Mouse (Mus musculus) heart, postnatal 14 days (tissue): ENCODE measurements around the gene Tas2r106. TPM values are rescaled to one million over a fixed set of nuclear protein-coding genes. Genes with fewer than 3 reads are reported as not detected.

Experiments used
- DNase-seq, 2 experiments: peaks; one replicate each; pipeline ENCODE4 v3.0.0; 2021 to 2022
- intact Hi-C: fragments of 180-260 bp; cut with DNase I; formaldehyde crosslinking; loops from one replicate; pipeline ENCODE4 v1.15.1; 2025
- long read RNA-seq, 2 experiments: library from polyadenylated mRNA; stranded (forward); transcript quantifications; one replicate each; pipeline ENCODE4 v2.0.0; 2021
- total RNA-seq, 2 experiments: library from RNA; stranded (reverse); gene quantifications; 2 replicates each; pipeline ENCODE4 v1.2.3; 2021

Tas2r106 gene
- not detected for total RNA-seq
- long read RNA-seq, experiment 1: 0 reads
- long read RNA-seq, experiment 2: 0 reads

DNA sequence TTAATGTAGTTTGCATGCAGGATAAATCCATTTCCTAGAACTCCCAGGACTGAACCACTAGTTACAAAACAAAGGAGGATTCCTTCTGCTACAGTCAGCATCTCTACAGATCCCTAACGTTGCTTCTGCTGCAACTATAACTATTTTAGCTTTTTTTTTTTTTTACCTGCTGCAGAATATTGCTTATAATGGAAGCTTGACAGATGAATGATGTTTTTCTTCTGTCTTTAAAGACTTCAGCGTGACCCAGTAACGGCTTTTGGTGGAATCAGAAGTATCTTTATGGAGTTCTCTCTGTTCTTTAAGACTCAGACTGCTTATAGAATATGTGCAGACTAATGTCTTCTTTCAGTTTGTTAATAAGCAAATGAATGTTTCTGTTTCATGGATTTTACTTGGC is at the start of gene Tas2r106:
TSS of gene Tas2r106 (minus strand) at position 101 of the 400 bp plus-strand sequence.
- intact Hi-C loops: no loop called here
- DNase-seq: no peak

DNA sequence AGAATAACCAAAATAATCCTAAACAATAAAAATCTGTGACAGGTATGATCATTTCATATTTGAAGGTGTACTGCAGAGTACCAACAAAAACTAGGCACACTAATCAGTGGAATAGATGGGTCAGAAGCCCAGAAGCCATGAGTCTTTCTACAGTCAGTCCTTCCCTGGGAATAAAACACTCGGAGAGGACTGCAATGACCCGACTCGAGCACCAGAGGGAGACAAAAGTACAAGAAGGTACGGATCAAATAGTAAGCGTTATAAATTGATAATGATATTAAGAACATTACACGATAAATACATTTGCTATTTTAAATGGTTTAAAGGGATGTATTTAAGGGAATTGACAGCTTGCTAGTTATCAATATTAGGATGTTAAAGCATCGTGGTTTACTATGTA is 34.1 kb upstream of the Tas2r106 start:
- DNase-seq: no peak
- intact Hi-C loops: no loop called here

GRCm38 (mm10) chr6:131689963-131690362 is 11.3 kb upstream of the Tas2r106 start, which contains the start of gene Tas2r114:
Tas2r114 (minus strand) TSS chr6:131690063.
- intact Hi-C loops: no loop called here
- no peak for DNase-seq

DNA sequence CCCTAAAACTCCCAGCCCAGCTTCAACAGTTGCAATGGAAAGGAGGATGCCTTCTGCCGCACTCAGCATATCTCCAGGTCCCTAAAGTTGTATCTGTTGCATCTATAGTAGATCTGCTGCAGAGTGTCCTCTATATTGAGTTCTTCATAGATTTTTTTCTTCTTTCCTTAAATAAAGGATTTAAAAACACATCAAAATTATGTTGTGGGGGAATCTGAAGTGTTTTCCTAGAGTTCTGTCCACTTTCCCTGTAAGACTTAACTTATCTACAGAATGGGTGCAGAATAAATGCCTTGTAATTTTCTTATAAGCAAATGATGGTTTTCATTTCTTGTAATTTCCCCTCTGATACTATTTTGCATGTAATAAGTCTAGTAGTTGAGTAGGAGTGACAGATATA is 8.7 kb upstream of the Tas2r106 start, which contains the start of gene Tas2r105:
TSS of gene Tas2r105 (minus strand) at position 101 of the 400 bp plus-strand sequence.
- intact Hi-C loops: no loop called here
- no peak for DNase-seq

- intact Hi-C loops: no loop called here
- DNase-seq: no peak
These were observed 7.0 kb upstream of the Tas2r106 start, which contains the start of gene Tas2r104 for GRCm38 (mm10) chr6:131685644-131686043. Tas2r104 (minus strand) TSS chr6:131685744.

DNA sequence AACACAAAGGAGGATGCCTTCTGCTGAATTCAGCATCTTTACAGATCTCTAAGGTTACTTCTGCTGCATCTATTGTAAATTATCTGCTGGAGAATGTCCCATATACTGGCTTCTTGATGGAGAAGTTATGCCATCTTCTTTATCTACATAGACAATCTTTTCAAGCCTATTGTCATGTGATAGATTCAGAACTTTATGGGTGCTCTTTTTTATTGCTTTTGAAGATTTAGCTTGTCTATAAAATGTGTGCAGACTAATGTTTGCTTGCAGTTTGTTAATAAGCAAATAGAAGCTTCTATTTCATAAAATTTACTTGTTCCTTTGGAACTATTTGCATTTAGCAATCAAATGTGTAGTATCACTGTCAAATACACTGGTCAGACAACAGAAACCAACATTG is 18.6 kb downstream of the Tas2r106 start, which contains the start of gene Tas2r107:
TSS of gene Tas2r107 (minus strand) at position 101 of the 400 bp plus-strand sequence.
- intact Hi-C loops: no loop called here
- no peak for DNase-seq

GRCm38 (mm10) chr6:131630812-131631211 is 47.9 kb downstream of the Tas2r106 start, which contains the start of gene Tas2r130:
Tas2r130 (minus strand) TSS chr6:131630912.
- intact Hi-C loops: no loop called here
- DNase-seq: no peak

Other genes with a start within 250 kb of the Tas2r106 start
- gene 5430401F13Rik, start 192.5 kb downstream of the Tas2r106 start, total RNA-seq: not detected
- gene Gm6619, start 192.5 kb downstream of the Tas2r106 start, total RNA-seq: not detected
- not detected for gene Tas2r130, start 48.0 kb downstream of the Tas2r106 start, total RNA-seq
- gene Tas2r107, start 18.7 kb downstream of the Tas2r106 start, total RNA-seq: not detected
- not detected for gene Tas2r104, start 6.9 kb upstream of the Tas2r106 start, total RNA-seq
- not detected for gene Tas2r105, start 8.6 kb upstream of the Tas2r106 start, total RNA-seq
- gene Tas2r114, start 11.2 kb upstream of the Tas2r106 start, total RNA-seq: not detected